ENCODE assay signal across 14 mouse cellular contexts in genomic region chr3:144548186-144548845, GRCm38 (mm10). TPM values are rescaled to one million over a fixed set of nuclear protein-coding genes. Genes with fewer than 3 reads are reported as not detected.
A peak's percentile ranks its signal among the peaks of the same experiment; 100 is the strongest.
DNase-seq lines count a peak whose midpoint lies in the region; ATAC-seq and TF ChIP-seq lines count a peak whose summit lies in the region.
"Had no signal": no experiment of that assay in that cellular context is flagged by ENCODE, and none has a peak within 500 bp of the region (broad histone marks: within the 10 kb centered on the region; RNA-seq: fewer than 3 reads in every experiment).

No protein-coding gene starts in this region.

- peak overlapping the region; percentile 24 for H3K27ac ChIP-seq in forebrain, embryonic 15.5 days (replicated peaks)
- H3K27ac ChIP-seq in forebrain, embryonic 11.5 days (ENCODE audit: low read depth, low read length), result no peak overlapping the region
- peak overlapping the region; percentile 85 for H3K27ac ChIP-seq in layer of hippocampus, adult 2 months
- H3K27ac ChIP-seq: heart, embryonic 15.5 days; hindbrain, embryonic 12.5 days; macrophage had no signal

- H3K9me3 ChIP-seq in forebrain, embryonic 15.5 days, result no peaks in the 10 kb centered on the region
- H3K9me3 ChIP-seq in forebrain, embryonic 11.5 days (ENCODE audit: control insufficient read depth, low read length), result no peaks in the 10 kb centered on the region
- H3K9me3 ChIP-seq: heart, embryonic 15.5 days; hindbrain, embryonic 12.5 days had no signal

- 77% methylated on average over 7 of the region's 7 CpGs for WGBS in forebrain, embryonic 15.5 days
- WGBS in forebrain, embryonic 11.5 days, result 88% methylated on average over 7 of the region's 7 CpGs

- H3K36me3 ChIP-seq in forebrain, embryonic 15.5 days, result no peaks in the 10 kb centered on the region
- no peaks in the 10 kb centered on the region for H3K36me3 ChIP-seq in forebrain, embryonic 11.5 days (ENCODE audit: control insufficient read depth, insufficient read depth, low read length)
- H3K36me3 ChIP-seq: heart, embryonic 15.5 days; hindbrain, embryonic 12.5 days had no signal

- DNase-seq in forebrain, embryonic 11.5 days (ENCODE audit: low spot score), result no peak
- DNase-seq in kidney, adult 9 months, result peak; percentile 33
- no peak for DNase-seq in kidney, adult 18-20 months
- DNase-seq in layer of hippocampus, adult 2 months (ENCODE audit: low spot score in 2 of 2), result peak; percentile 44 to 50
- peak; percentile 56 to 64 for DNase-seq in thymus, postnatal 10 days (ENCODE audit: low spot score in 2 of 2)
- DNase-seq in cerebellum, postnatal 36 days, result no peak
- DNase-seq in cerebellum, postnatal 14 days, result no peak
- DNase-seq: kidney, adult 8-10 months; lung, embryonic 14.5 days had no signal

- H3K4me2 ChIP-seq in forebrain, embryonic 15.5 days (replicated peaks), result no peak overlapping the region
- no peak overlapping the region for H3K4me2 ChIP-seq in forebrain, embryonic 11.5 days (ENCODE audit: low read depth, low read length, severe bottlenecking)
- H3K4me2 ChIP-seq: heart, embryonic 15.5 days; hindbrain, embryonic 12.5 days; lung, embryonic 14.5 days had no signal

- no peak overlapping the region for H3K9ac ChIP-seq in forebrain, embryonic 15.5 days (replicated peaks)
- no peak overlapping the region for H3K9ac ChIP-seq in forebrain, embryonic 11.5 days (ENCODE audit: low read length)
- H3K9ac ChIP-seq: heart, embryonic 15.5 days; hindbrain, embryonic 12.5 days; lung, embryonic 14.5 days had no signal

- no peaks in the 10 kb centered on the region for H3K27me3 ChIP-seq in forebrain, embryonic 15.5 days
- no peaks in the 10 kb centered on the region for H3K27me3 ChIP-seq in forebrain, embryonic 11.5 days (ENCODE audit: control insufficient read depth, insufficient read depth, low read length)
- H3K27me3 ChIP-seq: heart, embryonic 15.5 days; hindbrain, embryonic 12.5 days; Patski had no signal

- peaks cover 46% of the 10 kb centered on the region for H3K4me1 ChIP-seq in forebrain, embryonic 15.5 days
- peaks cover 4% of the 10 kb centered on the region; the same call in 1 of the 2 replicates for H3K4me1 ChIP-seq in forebrain, embryonic 11.5 days (replicated peaks; ENCODE audit: control insufficient read depth, insufficient read depth, low read length)

- TF ChIP-seq CTCF in layer of hippocampus, adult 2 months (conservative IDR thresholded peaks at IDR 0.05), result no peak

- ATAC-seq in forebrain, embryonic 15.5 days (replicated peaks), result no peak
- no peak for ATAC-seq in forebrain, embryonic 11.5 days (replicated peaks; ENCODE audit: low FRiP score)
- ATAC-seq: Patski had no signal

- no peak overlapping the region for H3K4me3 ChIP-seq in forebrain, embryonic 15.5 days
- no peak overlapping the region for H3K4me3 ChIP-seq in forebrain, embryonic 11.5 days (ENCODE audit: low read depth, low read length)
- no peak overlapping the region for H3K4me3 ChIP-seq in layer of hippocampus, adult 2 months
- H3K4me3 ChIP-seq: heart, embryonic 15.5 days; hindbrain, embryonic 12.5 days had no signal

RNA-seq across cellular contexts. Expression of gene Hs2st1, which starts 21.7 kb away (rescaled TPM):
- 19.7 and 21.5 TPM in 2 replicates for polyA plus RNA-seq in forebrain, embryonic 15.5 days (2015; fragmentation: Nextera tagmentation; extraction: Ambion mirVana)
- 25.3 and 26.8 TPM in 2 replicates for polyA plus RNA-seq in forebrain, embryonic 11.5 days (2014; fragmentation: Nextera tagmentation; extraction: Ambion mirVana)
- total RNA-seq in layer of hippocampus, adult 2 months (2021), result 10 to 100 TPM; 38.4 to 40.5 TPM

RNA-seq across cellular contexts. Expression of gene Selenof, which starts 21.8 kb away (rescaled TPM):
- polyA plus RNA-seq in forebrain, embryonic 15.5 days (2015; fragmentation: Nextera tagmentation; extraction: Ambion mirVana), result 528 and 529 TPM in 2 replicates
- 385 and 409 TPM in 2 replicates for polyA plus RNA-seq in forebrain, embryonic 11.5 days (2014; fragmentation: Nextera tagmentation; extraction: Ambion mirVana)
- total RNA-seq in layer of hippocampus, adult 2 months (2021), result 100 to 1,000 TPM; 228 to 231 TPM

Comparison
In these comparisons a context has a peak if more than half of its experiments do, and no peak if none do; other contexts are left out.
1. DNase-seq: peak in kidney, adult 9 months (single experiment), layer of hippocampus, adult 2 months (2 of 2) and thymus, postnatal 10 days (2 of 2); none in forebrain, embryonic 11.5 days (single experiment), kidney, adult 18-20 months (single experiment), cerebellum, postnatal 36 days (0 of 2) and cerebellum, postnatal 14 days (0 of 2).